Mouse (Mus musculus) layer of hippocampus, adult 8-10 months (tissue): ENCODE results near the gene Esp8. TPM values are rescaled to one million over a fixed set of nuclear protein-coding genes. Genes with fewer than 3 reads are reported as not detected.
"Not testable (repeated sequence)": the region's sequence is repeated elsewhere in the genome, so short reads cannot be mapped to it uniquely, and the experiment has no call there.

Experiments
- DNase-seq, 2 experiments: peaks; one replicate each; pipeline ENCODE4 v3.0.0; 2022; ENCODE audit warnings: low spot score in 2 of 2
- total RNA-seq, 4 experiments: library from RNA; stranded (reverse); gene quantifications; 2 replicates each; pipeline ENCODE4 v1.2.4; 2022

The Esp8 gene
- not detected for total RNA-seq

- DNase-seq, result no peak
Measured at GRCm38 (mm10) chr17:40519818-40520217, at the start of gene Esp8. Gene Esp8 (plus strand): TSS chr17:40520022.

DNA sequence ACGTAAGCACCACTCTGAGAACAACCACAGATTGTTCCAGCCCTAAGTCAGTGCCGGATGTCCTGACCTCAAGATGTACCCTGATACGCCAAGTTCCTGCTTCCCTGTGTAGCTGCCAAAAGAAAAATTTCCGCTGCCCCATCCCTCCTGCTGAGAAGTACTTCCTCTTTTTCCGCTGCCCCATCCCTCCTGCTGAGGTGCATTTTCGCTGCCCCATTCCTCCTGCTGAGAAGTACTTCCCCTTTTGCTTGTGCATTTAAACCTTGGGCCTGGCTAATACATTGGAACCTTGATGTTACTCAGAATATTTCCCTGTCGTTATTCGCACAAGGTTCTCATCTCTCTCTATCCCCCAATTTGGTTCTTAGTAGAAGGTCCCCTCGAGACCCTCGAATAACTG is 36.3 kb upstream of the Esp8 start:
- DNase-seq, result not testable (repeated sequence)

DNA sequence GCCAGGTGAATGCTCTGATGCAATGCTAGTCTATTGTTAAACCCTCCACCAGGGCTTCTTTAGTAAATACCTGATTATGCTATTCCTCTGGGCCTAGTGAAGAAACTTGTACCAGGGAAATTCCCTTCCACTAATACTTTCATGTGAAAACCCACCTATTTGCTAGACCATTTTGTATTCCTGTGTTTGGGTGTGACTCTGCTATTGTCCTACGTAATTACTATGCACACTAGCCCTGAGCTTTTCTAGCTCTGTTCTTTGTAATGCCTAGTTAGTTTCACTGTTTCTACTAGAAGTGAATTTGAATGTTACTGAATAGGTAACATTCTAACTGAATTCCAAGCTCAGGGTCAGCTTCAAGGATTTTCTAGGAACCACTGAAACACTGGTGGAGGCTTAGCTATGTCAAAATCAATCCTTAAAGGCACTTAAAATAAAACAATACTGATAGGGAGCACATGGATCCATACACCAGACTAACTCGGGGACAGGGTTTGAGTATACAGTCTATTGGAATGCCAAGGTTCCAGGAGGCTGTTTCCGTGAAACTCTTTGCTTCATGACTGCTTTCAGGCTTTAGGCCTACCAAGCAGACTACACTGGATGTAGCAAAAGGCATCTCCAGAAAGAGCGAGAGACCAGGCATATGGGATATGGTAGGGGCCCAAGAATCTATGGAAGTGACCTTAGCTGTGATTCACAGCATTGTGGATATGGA is 24.2 kb upstream of the Esp8 start:
- not testable (repeated sequence) for DNase-seq

- DNase-seq, result no peak
Measured at GRCm38 (mm10) chr17:40529813-40530212, 10.0 kb downstream of the Esp8 start.

DNA sequence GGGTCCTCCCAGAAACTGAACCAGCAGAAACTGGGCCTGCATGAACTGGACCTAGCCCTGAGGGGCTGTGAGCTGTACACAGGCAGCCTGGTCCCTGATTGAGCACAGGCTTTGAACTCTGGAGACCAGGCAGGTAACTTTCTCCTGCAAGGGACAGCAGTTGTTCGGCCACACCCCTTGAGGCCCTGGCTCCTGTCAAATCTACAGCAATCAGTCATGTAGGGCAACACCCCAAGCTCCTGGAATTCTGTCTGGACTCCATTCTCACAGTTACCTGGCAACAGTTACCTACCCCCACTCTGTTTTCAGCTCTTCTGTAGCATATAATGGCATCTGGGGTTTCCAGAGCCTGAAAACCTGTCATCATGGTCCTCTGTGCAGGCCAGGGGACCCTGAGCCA is 11.3 kb downstream of the Esp8 start:
- no peak for DNase-seq

GRCm38 (mm10) chr17:40547005-40547404 is 27.2 kb downstream of the Esp8 start:
- DNase-seq, result not testable (repeated sequence)

- DNase-seq, result no peak
Measured at GRCm38 (mm10) chr17:40553470-40553869, 33.6 kb downstream of the Esp8 start.

- no peak for DNase-seq
Measured at GRCm38 (mm10) chr17:40561207-40561606, 41.4 kb downstream of the Esp8 start, which contains the start of gene Esp6. Gene Esp6 (plus strand): TSS chr17:40561507.

Other genes starting within 250 kb of the Esp8 start
- gene Crisp1, start 200.8 kb upstream of the Esp8 start, total RNA-seq, result not detected
- gene Esp6, start 41.5 kb downstream of the Esp8 start, total RNA-seq, result not detected
- gene Esp4, start 78.6 kb downstream of the Esp8 start, total RNA-seq, result not detected
- not detected for gene Esp3, start 112.1 kb downstream of the Esp8 start, total RNA-seq
- not detected for gene Esp1, start 207.1 kb downstream of the Esp8 start, total RNA-seq